Mouse (Mus musculus): Measurements from ENCODE around the gene Npcd. TPM values are rescaled to one million over a fixed set of nuclear protein-coding genes. Genes with fewer than 3 reads are reported as not detected.

The Npcd gene
- total RNA-seq, 2 experiments from 2014 or later, result 10.9 to 18.8 TPM

GRCm38 (mm10) chr15:79745312-79745711 lies 88.7 kb downstream of the Npcd start:
- DNase-seq (ENCODE audit: low spot score in 2 of 2), result no peak

- DNase-seq (ENCODE audit: low spot score in 2 of 2), result no peak
Observed at GRCm38 (mm10) chr15:79744742-79745141, 89.3 kb downstream of the Npcd start.

GRCm38 (mm10) chr15:79744001-79744400 lies 90.0 kb downstream of the Npcd start:
- no peak for DNase-seq (ENCODE audit: low spot score in 2 of 2)

- DNase-seq (ENCODE audit: low spot score in 2 of 2), result no peak
Observed at GRCm38 (mm10) chr15:79742706-79743023, 91.4 kb downstream of the Npcd start.

GRCm38 (mm10) chr15:79741921-79742705 lies 91.9 kb downstream of the Npcd start, which contains the start of gene Sun2:
TSS of gene Sun2 (minus strand) at chr15:79742536.
- DNase-seq (ENCODE audit: low spot score in 2 of 2), result peak; percentile 85 to 96

- DNase-seq (ENCODE audit: low spot score in 2 of 2), result no peak
Observed at GRCm38 (mm10) chr15:79741173-79741858, 92.7 kb downstream of the Npcd start.

- no peak for DNase-seq (ENCODE audit: low spot score in 2 of 2)
Observed at GRCm38 (mm10) chr15:79740739-79741138, 93.3 kb downstream of the Npcd start.

Other genes starting within 250 kb of the Npcd start
- gene Dmc1, start 229.1 kb downstream of the Npcd start, total RNA-seq (2021), result under 1 TPM; 0.23 to 0.57 TPM
- gene Fam227a, start 175.3 kb downstream of the Npcd start, total RNA-seq (2021), result 1 to 10 TPM; 8.3 to 9.4 TPM
- 10 to 100 TPM; 46.2 to 46.9 TPM for gene Cby1, start 175.0 kb downstream of the Npcd start, total RNA-seq (2021)
- 10 to 100 TPM; 96.4 to 98.2 TPM for gene Tomm22, start 163.4 kb downstream of the Npcd start, total RNA-seq (2021)
- gene Josd1, start 146.3 kb downstream of the Npcd start, total RNA-seq (2021), result 10 to 100 TPM; 49.4 TPM
- gene Gtpbp1, start 143.4 kb downstream of the Npcd start, total RNA-seq (2021), result 10 to 100 TPM; 51.7 to 56.9 TPM
- 10 to 100 TPM; 31.9 to 32.8 TPM for gene Sun2, start 91.7 kb downstream of the Npcd start, total RNA-seq (2021)
- 10 to 100 TPM; 61.7 to 68.7 TPM for gene Dnal4, start 56.4 kb downstream of the Npcd start, total RNA-seq (2021)
- 100 to 1,000 TPM; 714 to 740 TPM for gene Nptxr, start 29.5 kb downstream of the Npcd start, total RNA-seq (2021)
- 100 to 1,000 TPM; 321 to 326 TPM for gene Cbx6, start 451 bp upstream of the Npcd start, total RNA-seq (2021)
- gene Apobec3, start 57.4 kb upstream of the Npcd start, total RNA-seq (2021), result 1 to 10 TPM; 4.3 to 4.4 TPM
- gene Cbx7, start 136.9 kb upstream of the Npcd start, total RNA-seq (2021), result 10 to 100 TPM; 62.3 to 62.7 TPM
- gene Pdgfb, start 180.7 kb upstream of the Npcd start, total RNA-seq (2021), result 10 to 100 TPM; 28.2 to 30.4 TPM

Data from layer of hippocampus, adult 18-20 months (tissue).